Mouse (Mus musculus): Measurements from ENCODE around the gene Eno1.

- TF ChIP-seq CTCF (IDR thresholded peaks at IDR 0.05; ENCODE audit: low read depth, low read length), result 0 out of 2 replicates have a peak, but pooled peaks have one; percentile 9
- TF ChIP-seq POLR2A (IDR thresholded peaks at IDR 0.05; ENCODE audit: borderline replicate concordance, low read depth, low read length), result no peak
These were observed 22.6 kb upstream of the Eno1 start for GRCm38 (mm10) chr4:150213910-150214309.

Data from bone marrow macrophage, adult 2 months (primary cell).